Comparison of ENCODE assay signal across 9 mouse cellular contexts in the genomic region with DNA sequence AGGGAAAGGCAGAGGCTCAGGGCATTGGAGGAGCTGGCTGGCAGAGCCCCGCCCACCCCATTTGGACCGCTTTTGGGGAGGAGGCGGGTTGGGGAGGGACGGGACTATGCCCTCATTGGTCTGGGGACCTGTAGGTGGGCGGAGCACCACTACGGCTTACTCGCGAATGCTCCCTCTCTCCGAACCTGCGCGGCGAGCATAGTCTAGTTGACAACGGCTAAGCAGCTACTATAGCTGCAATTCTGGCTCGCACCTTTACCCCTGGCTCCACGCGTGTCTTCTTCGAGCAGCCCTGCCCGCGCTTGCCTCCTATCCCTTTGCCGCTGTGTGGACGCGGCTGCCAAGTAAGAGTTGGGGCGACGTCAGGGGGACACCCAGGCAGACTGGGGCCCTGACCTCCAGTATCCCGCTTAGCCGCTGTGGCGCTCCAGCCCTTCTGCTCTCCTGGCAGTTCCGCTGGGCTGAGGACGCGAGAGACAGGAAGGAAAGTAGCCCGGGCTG. TPM values are rescaled to one million over a fixed set of nuclear protein-coding genes. Genes with fewer than 3 reads are reported as not detected.
DNase-seq lines count a peak whose midpoint lies in the region; ATAC-seq and TF ChIP-seq lines count a peak whose summit lies in the region.
"Had no signal": no experiment of that assay in that cellular context is flagged by ENCODE, and none has a peak within 500 bp of the region (broad histone marks: within the 10 kb centered on the region; RNA-seq: fewer than 3 reads in every experiment).

No protein-coding gene starts in this region.

- peak; percentile 92 for DNase-seq in R1 (ENCODE audit: low read depth, low spot score)
- DNase-seq in cerebellum, postnatal 25 days: peak; percentile 54 to 77
- DNase-seq in gastrocnemius, adult 2 months: peak; percentile 92
- peak; percentile 62 for DNase-seq in left cerebral cortex, adult 11 months (ENCODE audit: low spot score)
- DNase-seq in lung, postnatal 36 days: peak; percentile 93
- peak; percentile 23 for DNase-seq in retina, postnatal 7 days (ENCODE audit: low read depth, low spot score)
- peak; percentile 49 to 71 for DNase-seq in urinary bladder, adult 18-20 months (ENCODE audit: low spot score in 2 of 2)

- 20% methylated on average over 31 of the region's 31 CpGs for WGBS in hindbrain, embryonic 16.5 days

- no peaks in the 10 kb centered on the region for H3K36me3 ChIP-seq in hindbrain, embryonic 16.5 days (ENCODE audit: control insufficient read depth, insufficient read depth, low read length)

- H3K9ac ChIP-seq in hindbrain, embryonic 16.5 days (ENCODE audit: low read depth, low read length): peak overlapping the region; percentile 64

- no peaks in the 10 kb centered on the region for H3K9me3 ChIP-seq in hindbrain, embryonic 16.5 days (ENCODE audit: control insufficient read depth, low read length)

- H3K27me3 ChIP-seq in hindbrain, embryonic 16.5 days (replicated peaks; ENCODE audit: control insufficient read depth, insufficient read depth, low read length): peaks cover 25% of the 10 kb centered on the region

- intact Hi-C loops in gastrocnemius, adult 2 months (cut with DNase I): loop anchor here (5.0 kb wide), 1 partner anchor 50 kb away; no protein-coding TSS in a partner anchor

- H3K4me3 ChIP-seq in gastrocnemius, adult 2 months: peak overlapping the region; percentile 81
- H3K4me3 ChIP-seq in hindbrain, embryonic 16.5 days (ENCODE audit: low read length): peak overlapping the region; percentile 52
- H3K4me3 ChIP-seq: myocyte had no signal

- TF ChIP-seq CTCF in gastrocnemius, adult 2 months (IDR thresholded peaks at IDR 0.05): peak; percentile 10; the same call in 1 of the 2 replicates

- peak overlapping the region; percentile 89 for H3K27ac ChIP-seq in gastrocnemius, adult 2 months
- no peak overlapping the region for H3K27ac ChIP-seq in hindbrain, embryonic 16.5 days (ENCODE audit: low read depth, low read length)

- ATAC-seq in hindbrain, embryonic 16.5 days: peak; percentile 99

- H3K4me2 ChIP-seq in hindbrain, embryonic 16.5 days (ENCODE audit: low read length): peak overlapping the region; percentile 84

- no peaks in the 10 kb centered on the region; the same call in 1 of the 2 replicates for H3K4me1 ChIP-seq in hindbrain, embryonic 16.5 days (ENCODE audit: control insufficient read depth, insufficient read depth, low read depth, low read length)

RNA-seq across cellular contexts. Expression of a gene that starts 39.5 kb away (rescaled TPM):
- 10 to 100 TPM; 11.1 to 18.2 TPM for total RNA-seq in gastrocnemius, adult 2 months (2021)
- 4.1 and 6.6 TPM in 2 replicates for polyA plus RNA-seq in hindbrain, embryonic 16.5 days (2015; fragmentation: Nextera tagmentation; extraction: Ambion mirVana)

Comparison
In these comparisons a context has a peak if more than half of its experiments do, and no peak if none do; other contexts are left out.
1. DNase-seq: peak in every context shown above with its lines; median percentile 93 in lung, postnatal 36 days; 92 in R1; 92 in gastrocnemius, adult 2 months; 66 in cerebellum, postnatal 25 days; 62 in left cerebral cortex, adult 11 months; 60 in urinary bladder, adult 18-20 months; 23 in retina, postnatal 7 days.